Mouse (Mus musculus): ENCODE data around the gene Cfd. TPM values are rescaled to one million over a fixed set of nuclear protein-coding genes. Genes with fewer than 3 reads are reported as not detected.

Gene Cfd
- polyA plus RNA-seq, 1 experiment, result not detected

DNA sequence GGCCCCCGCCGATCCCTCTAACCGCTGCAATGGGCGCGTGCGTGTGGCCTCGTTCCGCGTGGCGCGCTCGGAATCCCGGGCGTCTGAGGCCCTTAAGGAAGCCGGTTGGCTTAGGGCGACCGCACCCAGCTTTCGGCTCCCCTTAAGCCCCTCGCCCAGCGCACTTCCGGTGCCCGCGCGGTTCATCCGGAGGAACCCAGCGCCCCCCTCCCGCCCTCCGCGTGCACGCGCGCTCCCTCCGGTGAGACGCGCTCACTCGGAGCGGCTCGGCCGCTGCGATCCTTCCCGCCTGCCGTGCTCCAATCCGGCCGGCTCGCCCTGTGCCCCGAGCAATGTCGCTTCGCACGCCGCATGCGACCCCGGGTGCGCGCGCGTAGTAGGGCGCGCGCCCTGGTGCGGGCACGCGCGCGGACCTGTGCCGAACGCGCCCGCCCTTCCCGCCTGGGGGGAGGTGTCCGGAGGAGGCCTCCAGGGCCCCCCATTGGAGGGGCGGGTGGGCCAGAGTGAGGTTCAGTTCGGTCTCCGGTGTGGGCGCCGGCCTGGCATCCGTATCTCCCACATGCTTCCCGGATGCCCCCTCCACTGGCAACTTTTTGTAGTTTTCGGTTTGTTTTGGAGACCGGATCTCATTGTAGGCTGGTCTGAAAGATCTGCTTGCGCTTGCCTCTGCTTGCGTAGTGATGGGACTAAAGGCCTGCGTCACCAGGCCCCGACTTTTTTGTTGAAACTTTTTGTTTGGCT, 35.7 kb upstream of the Cfd start:
- H3K27me3 ChIP-seq (ENCODE audit: control insufficient read depth, insufficient read depth, insufficient read length), result no peaks in the 10 kb centered on the region
- peaks cover 43% of the 10 kb centered on the region for H3K36me3 ChIP-seq (ENCODE audit: control insufficient read depth, insufficient read depth)
- H3ac ChIP-seq (ENCODE audit: control insufficient read depth, insufficient read length, low read depth), result peak overlapping the region; percentile 93
- H3K4me3 ChIP-seq (ENCODE audit: insufficient read depth, poor library complexity, severe bottlenecking), result peak overlapping the region; percentile 87
- H3K79me3 ChIP-seq (ENCODE audit: low read depth), result peaks cover 62% of the 10 kb centered on the region
- peaks cover 75% of the 10 kb centered on the region for H3K79me2 ChIP-seq (ENCODE audit: control insufficient read depth, insufficient read depth)
- TF ChIP-seq CTCF (IDR thresholded peaks at IDR 0.05; ENCODE audit: control insufficient read depth, insufficient read depth, insufficient read length) (no peak), MAX (IDR thresholded peaks at IDR 0.05) (no peak), MYOG (IDR thresholded peaks at IDR 0.05; ENCODE audit: control insufficient read depth, extremely low read depth, insufficient read length) (no peak), MYOD1 (IDR thresholded peaks at IDR 0.05; ENCODE audit: control insufficient read depth, insufficient read length, low read depth) (no peak), CEBPB (IDR thresholded peaks at IDR 0.05; ENCODE audit: low read depth) (no peak)

DNA sequence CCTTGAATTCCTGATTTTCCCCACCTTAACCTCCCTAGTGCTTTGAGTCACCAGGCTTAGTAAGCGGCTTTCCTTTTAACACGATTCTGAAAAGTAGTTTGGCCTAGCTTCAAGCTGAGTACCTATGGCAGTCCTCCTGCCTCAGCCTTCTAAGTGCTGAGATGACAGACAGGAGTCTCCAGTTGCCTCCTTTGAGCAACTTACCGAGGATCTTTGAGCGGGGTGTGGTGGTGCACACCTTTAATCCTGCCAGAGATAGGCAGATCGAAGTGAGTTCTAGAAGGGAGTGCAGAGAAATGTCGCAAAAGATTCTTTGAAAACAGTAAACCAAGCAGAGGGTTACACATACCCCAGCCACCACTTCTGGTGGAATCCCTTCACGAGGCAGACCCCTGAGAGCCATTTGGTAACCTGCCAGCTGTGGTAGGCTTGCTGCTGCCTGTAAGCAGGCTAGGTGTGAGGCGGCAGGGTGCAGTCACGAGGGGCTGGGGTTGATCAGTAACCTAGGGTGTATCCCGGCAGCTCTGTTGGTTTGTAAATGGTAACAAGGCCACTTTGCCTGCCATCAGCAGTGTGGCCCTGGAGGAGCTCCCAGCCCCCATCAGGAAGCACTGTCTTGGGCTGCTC, 35.0 kb upstream of the Cfd start:
- TF ChIP-seq MYOG (IDR thresholded peaks at IDR 0.05; ENCODE audit: control insufficient read depth, extremely low read depth, insufficient read length) (no peak), CEBPB (IDR thresholded peaks at IDR 0.05; ENCODE audit: low read depth) (no peak), USF1 (IDR thresholded peaks at IDR 0.05; ENCODE audit: low read depth) (no peak)
- H3K79me2 ChIP-seq (ENCODE audit: control insufficient read depth, insufficient read depth), result peaks cover 82% of the 10 kb centered on the region
- H3ac ChIP-seq (ENCODE audit: control insufficient read depth, insufficient read length, low read depth), result peak overlapping the region; percentile 93
- peaks cover 69% of the 10 kb centered on the region for H3K79me3 ChIP-seq (ENCODE audit: low read depth)
- H3K27me3 ChIP-seq (ENCODE audit: control insufficient read depth, insufficient read depth, insufficient read length), result no peaks in the 10 kb centered on the region
- H3K36me3 ChIP-seq (ENCODE audit: control insufficient read depth, insufficient read depth), result peaks cover 50% of the 10 kb centered on the region
- peak overlapping the region; percentile 87 for H3K4me3 ChIP-seq (ENCODE audit: insufficient read depth, poor library complexity, severe bottlenecking)

DNA sequence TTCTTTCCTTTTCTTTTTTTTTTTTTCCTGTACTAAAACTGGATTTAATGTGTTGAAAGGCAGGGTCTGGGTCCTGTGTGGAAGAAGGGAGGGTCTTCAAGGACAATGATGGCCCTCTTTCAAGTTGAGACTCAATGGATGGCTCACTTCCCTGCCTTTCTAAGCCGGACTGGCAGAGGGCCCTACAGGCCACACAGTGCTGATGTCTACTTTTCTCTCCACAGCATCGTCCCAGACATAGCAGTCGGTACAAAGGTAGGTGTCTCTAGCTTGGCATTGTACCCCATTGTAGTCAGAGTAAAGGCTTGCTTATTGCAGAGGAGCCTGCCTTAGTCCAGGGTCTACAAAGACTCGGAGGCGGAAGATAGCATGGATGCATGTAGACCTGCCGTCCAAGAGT, 34.4 kb upstream of the Cfd start:
- TF ChIP-seq FOSL1 (IDR thresholded peaks at IDR 0.05; ENCODE audit: insufficient read depth, low read length, poor library complexity, severe bottlenecking), result no peak
- no peak for TF ChIP-seq MYOG (IDR thresholded peaks at IDR 0.05; ENCODE audit: control insufficient read depth, extremely low read depth, insufficient read length)
- TF ChIP-seq MAX (IDR thresholded peaks at IDR 0.05), result no peak
- TF ChIP-seq CEBPB (IDR thresholded peaks at IDR 0.05; ENCODE audit: low read depth), result no peak
- no peak for TF ChIP-seq USF1 (IDR thresholded peaks at IDR 0.05; ENCODE audit: low read depth)
- no peaks in the 10 kb centered on the region for H3K27me3 ChIP-seq (ENCODE audit: control insufficient read depth, insufficient read depth, insufficient read length)
- H3K4me3 ChIP-seq (ENCODE audit: insufficient read depth, poor library complexity, severe bottlenecking), result peak overlapping the region; percentile 87
- peak overlapping the region; percentile 81 for H3ac ChIP-seq (ENCODE audit: control insufficient read depth, insufficient read length, low read depth)
- H3K79me3 ChIP-seq (ENCODE audit: low read depth), result peaks cover 71% of the 10 kb centered on the region
- H3K79me2 ChIP-seq (ENCODE audit: control insufficient read depth, insufficient read depth), result peaks cover 88% of the 10 kb centered on the region
- H3K36me3 ChIP-seq (ENCODE audit: control insufficient read depth, insufficient read depth), result peaks cover 56% of the 10 kb centered on the region

DNA sequence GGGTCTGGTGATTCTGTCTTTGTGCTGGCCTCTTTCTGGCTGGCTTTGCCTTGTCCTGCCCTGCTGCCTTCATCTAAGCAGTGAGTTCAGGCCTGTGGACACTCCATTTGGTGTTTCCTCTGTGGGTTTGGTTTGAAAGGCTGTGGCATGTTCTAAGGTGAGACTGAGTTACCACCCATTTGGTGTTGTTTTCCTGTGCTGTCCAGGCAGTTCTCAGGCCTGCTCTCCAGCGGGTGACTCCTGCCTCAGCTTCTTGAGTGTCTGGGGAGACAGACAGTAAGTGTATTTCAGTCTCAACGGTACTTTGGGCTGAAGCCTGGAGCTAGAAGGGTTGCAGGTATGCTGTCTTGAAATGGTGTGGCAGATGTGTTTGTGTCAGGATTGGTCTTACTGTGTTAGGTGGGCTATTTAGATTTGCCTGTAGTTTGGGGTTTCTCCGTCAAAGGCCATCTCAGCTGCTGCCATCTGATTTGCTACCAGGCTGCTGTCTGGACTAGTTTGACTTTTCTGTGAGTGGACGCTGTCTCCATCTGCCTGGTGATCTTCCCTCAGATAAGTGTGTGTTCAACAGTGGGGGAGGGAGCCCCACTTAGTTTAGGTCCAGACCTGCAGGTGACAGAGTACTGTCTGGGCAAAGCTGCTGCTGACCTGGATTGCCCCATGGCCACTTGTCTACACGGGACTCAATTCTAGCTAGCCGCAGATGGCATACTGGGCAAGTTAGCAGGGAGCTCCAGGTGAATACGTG, 33.8 kb upstream of the Cfd start:
- peaks cover 88% of the 10 kb centered on the region for H3K79me2 ChIP-seq (ENCODE audit: control insufficient read depth, insufficient read depth)
- TF ChIP-seq CEBPB (IDR thresholded peaks at IDR 0.05; ENCODE audit: low read depth) (no peak), MYOD1 (IDR thresholded peaks at IDR 0.05; ENCODE audit: control insufficient read depth, insufficient read length, low read depth) (no peak), USF1 (IDR thresholded peaks at IDR 0.05; ENCODE audit: low read depth) (no peak), FOSL1 (IDR thresholded peaks at IDR 0.05; ENCODE audit: insufficient read depth, low read length, poor library complexity, severe bottlenecking) (no peak), MYOG (IDR thresholded peaks at IDR 0.05; ENCODE audit: control insufficient read depth, extremely low read depth, insufficient read length) (no peak), CTCF (IDR thresholded peaks at IDR 0.05; ENCODE audit: control insufficient read depth, insufficient read depth, insufficient read length) (no peak), MAX (IDR thresholded peaks at IDR 0.05) (no peak)
- H3ac ChIP-seq (ENCODE audit: control insufficient read depth, insufficient read length, low read depth), result peak overlapping the region; percentile 81
- H3K36me3 ChIP-seq (ENCODE audit: control insufficient read depth, insufficient read depth), result peaks cover 62% of the 10 kb centered on the region
- peak overlapping the region; percentile 87 for H3K4me3 ChIP-seq (ENCODE audit: insufficient read depth, poor library complexity, severe bottlenecking)
- H3K79me3 ChIP-seq (ENCODE audit: low read depth), result peaks cover 76% of the 10 kb centered on the region
- H3K27me3 ChIP-seq (ENCODE audit: control insufficient read depth, insufficient read depth, insufficient read length), result no peaks in the 10 kb centered on the region

DNA sequence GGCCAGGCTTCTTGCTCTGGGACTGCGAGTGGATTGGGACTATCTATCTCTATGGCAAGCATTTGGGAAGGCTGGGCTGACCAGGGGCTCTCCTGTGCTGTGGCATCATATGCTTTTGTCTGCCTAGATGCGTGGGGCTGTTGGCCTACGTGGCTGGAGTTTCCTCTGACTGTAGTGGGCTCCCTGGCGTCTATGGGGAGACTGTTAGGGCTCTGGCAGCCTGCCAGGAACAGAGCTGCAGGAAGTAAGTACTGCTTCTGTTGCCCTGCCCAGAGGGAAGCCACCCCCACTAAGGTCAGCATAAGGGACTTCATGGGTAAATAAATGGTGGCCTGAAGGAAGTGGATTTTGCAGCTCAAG, 33.2 kb upstream of the Cfd start:
- H3K4me3 ChIP-seq (ENCODE audit: insufficient read depth, poor library complexity, severe bottlenecking), result peak overlapping the region; percentile 87
- peak overlapping the region; percentile 81 for H3ac ChIP-seq (ENCODE audit: control insufficient read depth, insufficient read length, low read depth)
- peaks cover 68% of the 10 kb centered on the region for H3K36me3 ChIP-seq (ENCODE audit: control insufficient read depth, insufficient read depth)
- TF ChIP-seq MYOG (IDR thresholded peaks at IDR 0.05; ENCODE audit: control insufficient read depth, extremely low read depth, insufficient read length), result no peak
- no peak for TF ChIP-seq FOSL1 (IDR thresholded peaks at IDR 0.05; ENCODE audit: insufficient read depth, low read length, poor library complexity, severe bottlenecking)
- TF ChIP-seq USF1 (IDR thresholded peaks at IDR 0.05; ENCODE audit: low read depth), result no peak
- no peak for TF ChIP-seq CEBPB (IDR thresholded peaks at IDR 0.05; ENCODE audit: low read depth)
- TF ChIP-seq MAX (IDR thresholded peaks at IDR 0.05), result no peak
- TF ChIP-seq MYOD1 (IDR thresholded peaks at IDR 0.05; ENCODE audit: control insufficient read depth, insufficient read length, low read depth), result no peak
- TF ChIP-seq CTCF (IDR thresholded peaks at IDR 0.05; ENCODE audit: control insufficient read depth, insufficient read depth, insufficient read length), result no peak
- H3K79me3 ChIP-seq (ENCODE audit: low read depth), result peaks cover 75% of the 10 kb centered on the region
- no peaks in the 10 kb centered on the region for H3K27me3 ChIP-seq (ENCODE audit: control insufficient read depth, insufficient read depth, insufficient read length)
- H3K79me2 ChIP-seq (ENCODE audit: control insufficient read depth, insufficient read depth), result peaks cover 88% of the 10 kb centered on the region
